Mouse (Mus musculus): ENCODE data around the gene Dand5. TPM values are rescaled to one million over a fixed set of nuclear protein-coding genes. Genes with fewer than 3 reads are reported as not detected.

Gene Dand5
- polyA plus RNA-seq, 1 experiment: 27.1 TPM

GRCm38 (mm10) chr8:84771000-84771687, 51.5 kb downstream of the Dand5 start:
- no peak overlapping the region for H3K4me3 ChIP-seq (ENCODE audit: control insufficient read depth, low read depth, low read length)
- H3K27ac ChIP-seq (ENCODE audit: control insufficient read depth, insufficient read depth, low read depth, low read length): no peak overlapping the region
- TF ChIP-seq CTCF (IDR thresholded peaks at IDR 0.05; ENCODE audit: control insufficient read depth, insufficient read depth, insufficient replicate concordance, low read depth, low read length) (no peak), POLR2A (IDR thresholded peaks at IDR 0.05; ENCODE audit: control insufficient read depth, low read depth, low read length) (no peak)
- peaks cover 20% of the 10 kb centered on the region for H3K4me1 ChIP-seq (ENCODE audit: control insufficient read depth, insufficient read depth, low read length)
- H3K36me3 ChIP-seq (ENCODE audit: control insufficient read depth, insufficient read depth, low read length): no peaks in the 10 kb centered on the region
- H3K27me3 ChIP-seq (ENCODE audit: control insufficient read depth, insufficient read depth, low read length): no peaks in the 10 kb centered on the region

GRCm38 (mm10) chr8:84770100-84770953, 52.3 kb downstream of the Dand5 start:
- H3K36me3 ChIP-seq (ENCODE audit: control insufficient read depth, insufficient read depth, low read length): no peaks in the 10 kb centered on the region
- H3K4me3 ChIP-seq (ENCODE audit: control insufficient read depth, low read depth, low read length): no peak overlapping the region
- no peaks in the 10 kb centered on the region for H3K27me3 ChIP-seq (ENCODE audit: control insufficient read depth, insufficient read depth, low read length)
- no peak for TF ChIP-seq POLR2A (IDR thresholded peaks at IDR 0.05; ENCODE audit: control insufficient read depth, low read depth, low read length)
- TF ChIP-seq CTCF (IDR thresholded peaks at IDR 0.05; ENCODE audit: control insufficient read depth, insufficient read depth, insufficient replicate concordance, low read depth, low read length): no peak
- peaks cover 18% of the 10 kb centered on the region for H3K4me1 ChIP-seq (ENCODE audit: control insufficient read depth, insufficient read depth, low read length)
- no peak overlapping the region for H3K27ac ChIP-seq (ENCODE audit: control insufficient read depth, insufficient read depth, low read depth, low read length)

GRCm38 (mm10) chr8:84769324-84769723, 53.3 kb downstream of the Dand5 start:
- peaks cover 13% of the 10 kb centered on the region for H3K4me1 ChIP-seq (ENCODE audit: control insufficient read depth, insufficient read depth, low read length)
- no peak overlapping the region for H3K4me3 ChIP-seq (ENCODE audit: control insufficient read depth, low read depth, low read length)
- H3K27me3 ChIP-seq (ENCODE audit: control insufficient read depth, insufficient read depth, low read length): no peaks in the 10 kb centered on the region
- H3K27ac ChIP-seq (ENCODE audit: control insufficient read depth, insufficient read depth, low read depth, low read length): no peak overlapping the region
- TF ChIP-seq POLR2A (IDR thresholded peaks at IDR 0.05; ENCODE audit: control insufficient read depth, low read depth, low read length) (no peak), CTCF (IDR thresholded peaks at IDR 0.05; ENCODE audit: control insufficient read depth, insufficient read depth, insufficient replicate concordance, low read depth, low read length) (no peak)
- H3K36me3 ChIP-seq (ENCODE audit: control insufficient read depth, insufficient read depth, low read length): no peaks in the 10 kb centered on the region

- no peak overlapping the region for H3K4me3 ChIP-seq (ENCODE audit: control insufficient read depth, low read depth, low read length)
- no peak overlapping the region for H3K27ac ChIP-seq (ENCODE audit: control insufficient read depth, insufficient read depth, low read depth, low read length)
- no peak for TF ChIP-seq POLR2A (IDR thresholded peaks at IDR 0.05; ENCODE audit: control insufficient read depth, low read depth, low read length)
- no peak for TF ChIP-seq CTCF (IDR thresholded peaks at IDR 0.05; ENCODE audit: control insufficient read depth, insufficient read depth, insufficient replicate concordance, low read depth, low read length)
- H3K27me3 ChIP-seq (ENCODE audit: control insufficient read depth, insufficient read depth, low read length): no peaks in the 10 kb centered on the region
- H3K4me1 ChIP-seq (ENCODE audit: control insufficient read depth, insufficient read depth, low read length): peaks cover 10% of the 10 kb centered on the region
- no peaks in the 10 kb centered on the region for H3K36me3 ChIP-seq (ENCODE audit: control insufficient read depth, insufficient read depth, low read length)
Observed at GRCm38 (mm10) chr8:84768343-84769095, 54.1 kb downstream of the Dand5 start.

GRCm38 (mm10) chr8:84767221-84767620, 55.4 kb downstream of the Dand5 start:
- Histone ChIP-seq H3K4me1 (ENCODE audit: control insufficient read depth, insufficient read depth, low read length) (peaks cover 5% of the 10 kb centered on the region), H3K36me3 (ENCODE audit: control insufficient read depth, insufficient read depth, low read length) (no peaks in the 10 kb centered on the region), H3K4me3 (ENCODE audit: control insufficient read depth, low read depth, low read length) (no peak overlapping the region), H3K27ac (ENCODE audit: control insufficient read depth, insufficient read depth, low read depth, low read length) (no peak overlapping the region), H3K27me3 (ENCODE audit: control insufficient read depth, insufficient read depth, low read length) (no peaks in the 10 kb centered on the region)
- TF ChIP-seq CTCF (IDR thresholded peaks at IDR 0.05; ENCODE audit: control insufficient read depth, insufficient read depth, insufficient replicate concordance, low read depth, low read length) (no peak), POLR2A (IDR thresholded peaks at IDR 0.05; ENCODE audit: control insufficient read depth, low read depth, low read length) (no peak)

GRCm38 (mm10) chr8:84766422-84766821, 56.2 kb downstream of the Dand5 start:
- H3K27ac ChIP-seq (ENCODE audit: control insufficient read depth, insufficient read depth, low read depth, low read length): no peak overlapping the region
- no peaks in the 10 kb centered on the region for H3K27me3 ChIP-seq (ENCODE audit: control insufficient read depth, insufficient read depth, low read length)
- TF ChIP-seq CTCF (IDR thresholded peaks at IDR 0.05; ENCODE audit: control insufficient read depth, insufficient read depth, insufficient replicate concordance, low read depth, low read length) (no peak), POLR2A (IDR thresholded peaks at IDR 0.05; ENCODE audit: control insufficient read depth, low read depth, low read length) (no peak)
- H3K36me3 ChIP-seq (ENCODE audit: control insufficient read depth, insufficient read depth, low read length): no peaks in the 10 kb centered on the region
- H3K4me1 ChIP-seq (ENCODE audit: control insufficient read depth, insufficient read depth, low read length): no peaks in the 10 kb centered on the region
- H3K4me3 ChIP-seq (ENCODE audit: control insufficient read depth, low read depth, low read length): no peak overlapping the region

- Histone ChIP-seq H3K27ac (ENCODE audit: control insufficient read depth, insufficient read depth, low read depth, low read length) (no peak overlapping the region), H3K4me3 (ENCODE audit: control insufficient read depth, low read depth, low read length) (no peak overlapping the region), H3K27me3 (ENCODE audit: control insufficient read depth, insufficient read depth, low read length) (no peaks in the 10 kb centered on the region), H3K36me3 (ENCODE audit: control insufficient read depth, insufficient read depth, low read length) (no peaks in the 10 kb centered on the region), H3K4me1 (ENCODE audit: control insufficient read depth, insufficient read depth, low read length) (no peaks in the 10 kb centered on the region)
- TF ChIP-seq POLR2A (IDR thresholded peaks at IDR 0.05; ENCODE audit: control insufficient read depth, low read depth, low read length): no peak
- no peak for TF ChIP-seq CTCF (IDR thresholded peaks at IDR 0.05; ENCODE audit: control insufficient read depth, insufficient read depth, insufficient replicate concordance, low read depth, low read length)
Observed at GRCm38 (mm10) chr8:84765629-84766028, 57.0 kb downstream of the Dand5 start.

Other genes starting within 250 kb of the Dand5 start
- 2.1 and 2.3 TPM in 2 replicates for gene Ier2, start 160.0 kb downstream of the Dand5 start, polyA plus RNA-seq (2012; rRNA removed)
- 131 and 161 TPM in 2 replicates for gene Trmt1, start 136.5 kb downstream of the Dand5 start, polyA plus RNA-seq (2012; rRNA removed)
- 27.5 and 28.2 TPM in 2 replicates for gene Nacc1, start 135.0 kb downstream of the Dand5 start, polyA plus RNA-seq (2012; rRNA removed)
- gene Lyl1, start 121.4 kb downstream of the Dand5 start, polyA plus RNA-seq (2012; rRNA removed): 0.93 and 1.2 TPM in 2 replicates
- 0.32 TPM in 2 replicates for gene G430095P16Rik, start 99.8 kb downstream of the Dand5 start, polyA plus RNA-seq (2012; rRNA removed)
- 4.3 and 5.0 TPM in 2 replicates for gene Nfix, start 22.5 kb downstream of the Dand5 start, polyA plus RNA-seq (2012; rRNA removed)
- gene Gadd45gip1, start 8.7 kb upstream of the Dand5 start, polyA plus RNA-seq (2012; rRNA removed): 9.4 and 12.0 TPM in 2 replicates
- 106 and 110 TPM in 2 replicates for gene Rad23a, start 17.8 kb upstream of the Dand5 start, polyA plus RNA-seq (2012; rRNA removed)
- 318 and 384 TPM in 2 replicates for gene Calr, start 24.1 kb upstream of the Dand5 start, polyA plus RNA-seq (2012; rRNA removed)
- gene Farsa, start 34.2 kb upstream of the Dand5 start, polyA plus RNA-seq (2012; rRNA removed): 50.4 and 55.7 TPM in 2 replicates
- gene Syce2, start 49.3 kb upstream of the Dand5 start, polyA plus RNA-seq (2012; rRNA removed): 101 and 138 TPM in 2 replicates
- 8.1 and 10.5 TPM in 2 replicates for gene Gcdh, start 71.1 kb upstream of the Dand5 start, polyA plus RNA-seq (2012; rRNA removed)
- 0.36 and 0.48 TPM in 2 replicates for gene Klf1, start 79.1 kb upstream of the Dand5 start, polyA plus RNA-seq (2012; rRNA removed)
- 1.6 and 2.1 TPM in 2 replicates for gene Dnase2a, start 85.7 kb upstream of the Dand5 start, polyA plus RNA-seq (2012; rRNA removed)
- 1.5 and 1.6 TPM in 2 replicates for gene Mast1, start 114.5 kb upstream of the Dand5 start, polyA plus RNA-seq (2012; rRNA removed)
- gene Rtbdn, start 124.2 kb upstream of the Dand5 start, polyA plus RNA-seq (2012; rRNA removed): 0.30 and 0.32 TPM in 2 replicates
- gene Gm49661, start 146.6 kb upstream of the Dand5 start, polyA plus RNA-seq (2012; rRNA removed): 477 and 542 TPM in 2 replicates
- gene Prdx2, start 146.8 kb upstream of the Dand5 start, polyA plus RNA-seq (2012; rRNA removed): 59.6 and 68.5 TPM in 2 replicates
- gene Rnaseh2a, start 146.9 kb upstream of the Dand5 start, polyA plus RNA-seq (2012; rRNA removed): 1,424 and 1,585 TPM in 2 replicates
- gene Junb, start 155.9 kb upstream of the Dand5 start, polyA plus RNA-seq (2012; rRNA removed): 5.7 and 9.3 TPM in 2 replicates
- gene Hook2, start 167.8 kb upstream of the Dand5 start, polyA plus RNA-seq (2012; rRNA removed): 55.4 and 62.0 TPM in 2 replicates
- gene Best2, start 191.7 kb upstream of the Dand5 start, polyA plus RNA-seq (2012; rRNA removed): 0.08 TPM in 1 of 2 replicates, not detected in the other
- gene Asna1, start 202.5 kb upstream of the Dand5 start, polyA plus RNA-seq (2012; rRNA removed): 203 and 208 TPM in 2 replicates
- 82.1 and 88.6 TPM in 2 replicates for gene Trir, start 204.0 kb upstream of the Dand5 start, polyA plus RNA-seq (2012; rRNA removed)
- 44.7 and 44.9 TPM in 2 replicates for gene Tnpo2, start 214.1 kb upstream of the Dand5 start, polyA plus RNA-seq (2012; rRNA removed)
- 83.8 and 91.5 TPM in 2 replicates for gene Fbxw9, start 237.2 kb upstream of the Dand5 start, polyA plus RNA-seq (2012; rRNA removed)
- not detected in 2 replicates for gene Gm5741, start 245.2 kb upstream of the Dand5 start, polyA plus RNA-seq (2012; rRNA removed)
- gene Dhps, start 248.9 kb upstream of the Dand5 start, polyA plus RNA-seq (2012; rRNA removed): 20.0 and 22.2 TPM in 2 replicates

All from testis, adult 2 months (tissue).